Mouse (Mus musculus): Measurements from ENCODE around the gene Pygo2. TPM values are rescaled to one million over a fixed set of nuclear protein-coding genes. Genes with fewer than 3 reads are reported as not detected.

The Pygo2 gene
- polyA plus RNA-seq, 1 experiment, result 4.6 TPM

Other genes starting within 250 kb of the Pygo2 start
- 1.3 and 2.0 TPM in 2 replicates for gene Fam189b, start 247.1 kb upstream of the Pygo2 start, polyA plus RNA-seq (2012; ENCODE audit: insufficient read depth, insufficient read length, missing spikeins)
- 18.2 and 25.1 TPM in 2 replicates for gene Gba, start 227.3 kb upstream of the Pygo2 start, polyA plus RNA-seq (2012; ENCODE audit: insufficient read depth, insufficient read length, missing spikeins)
- 5.6 and 8.9 TPM in 2 replicates for gene Thbs3, start 215.0 kb upstream of the Pygo2 start, polyA plus RNA-seq (2012; ENCODE audit: insufficient read depth, insufficient read length, missing spikeins)
- gene Mtx1, start 203.1 kb upstream of the Pygo2 start, polyA plus RNA-seq (2012; ENCODE audit: insufficient read depth, insufficient read length, missing spikeins), result 108 and 115 TPM in 2 replicates
- 0.75 and 0.83 TPM in 2 replicates for gene Muc1, start 201.2 kb upstream of the Pygo2 start, polyA plus RNA-seq (2012; ENCODE audit: insufficient read depth, insufficient read length, missing spikeins)
- gene Krtcap2, start 184.2 kb upstream of the Pygo2 start, polyA plus RNA-seq (2012; ENCODE audit: insufficient read depth, insufficient read length, missing spikeins), result 57.6 and 64.8 TPM in 2 replicates
- gene Trim46, start 183.9 kb upstream of the Pygo2 start, polyA plus RNA-seq (2012; ENCODE audit: insufficient read depth, insufficient read length, missing spikeins), result not detected in 2 replicates
- 125 and 130 TPM in 2 replicates for gene Dpm3, start 170.9 kb upstream of the Pygo2 start, polyA plus RNA-seq (2012; ENCODE audit: insufficient read depth, insufficient read length, missing spikeins)
- gene Slc50a1, start 159.6 kb upstream of the Pygo2 start, polyA plus RNA-seq (2012; ENCODE audit: insufficient read depth, insufficient read length, missing spikeins), result 28.3 and 33.1 TPM in 2 replicates
- 5.6 and 6.3 TPM in 2 replicates for gene Efna1, start 149.1 kb upstream of the Pygo2 start, polyA plus RNA-seq (2012; ENCODE audit: insufficient read depth, insufficient read length, missing spikeins)
- gene Efna3, start 107.2 kb upstream of the Pygo2 start, polyA plus RNA-seq (2012; ENCODE audit: insufficient read depth, insufficient read length, missing spikeins), result 0.44 TPM in 1 of 2 replicates, not detected in the other
- 1.3 TPM in 1 of 2 replicates, not detected in the other for gene Efna4, start 92.2 kb upstream of the Pygo2 start, polyA plus RNA-seq (2012; ENCODE audit: insufficient read depth, insufficient read length, missing spikeins)
- gene Adam15, start 80.2 kb upstream of the Pygo2 start, polyA plus RNA-seq (2012; ENCODE audit: insufficient read depth, insufficient read length, missing spikeins), result 28.5 and 31.3 TPM in 2 replicates
- gene Dcst2, start 68.2 kb upstream of the Pygo2 start, polyA plus RNA-seq (2012; ENCODE audit: insufficient read depth, insufficient read length, missing spikeins), result 1.2 and 1.6 TPM in 2 replicates
- gene Dcst1, start 65.0 kb upstream of the Pygo2 start, polyA plus RNA-seq (2012; ENCODE audit: insufficient read depth, insufficient read length, missing spikeins), result 0.75 TPM in 1 of 2 replicates, not detected in the other
- gene Zbtb7b, start 35.4 kb upstream of the Pygo2 start, polyA plus RNA-seq (2012; ENCODE audit: insufficient read depth, insufficient read length, missing spikeins), result 93.2 and 121 TPM in 2 replicates
- gene Lenep, start 27.4 kb upstream of the Pygo2 start, polyA plus RNA-seq (2012; ENCODE audit: insufficient read depth, insufficient read length, missing spikeins), result 1.3 TPM in 1 of 2 replicates, not detected in the other
- gene Flad1, start 18.3 kb upstream of the Pygo2 start, polyA plus RNA-seq (2012; ENCODE audit: insufficient read depth, insufficient read length, missing spikeins), result 33.4 and 60.7 TPM in 2 replicates
- 5.9 and 10.9 TPM in 2 replicates for gene Cks1b, start 11.8 kb upstream of the Pygo2 start, polyA plus RNA-seq (2012; ENCODE audit: insufficient read depth, insufficient read length, missing spikeins)
- gene Shc1, start 11.8 kb upstream of the Pygo2 start, polyA plus RNA-seq (2012; ENCODE audit: insufficient read depth, insufficient read length, missing spikeins), result 36.0 and 37.2 TPM in 2 replicates
- 18.9 and 25.8 TPM in 2 replicates for gene Pbxip1, start 6.5 kb downstream of the Pygo2 start, polyA plus RNA-seq (2012; ENCODE audit: insufficient read depth, insufficient read length, missing spikeins)
- 191 and 194 TPM in 2 replicates for gene Pmvk, start 24.3 kb downstream of the Pygo2 start, polyA plus RNA-seq (2012; ENCODE audit: insufficient read depth, insufficient read length, missing spikeins)
- 0.28 and 0.29 TPM in 2 replicates for gene Kcnn3, start 90.0 kb downstream of the Pygo2 start, polyA plus RNA-seq (2012; ENCODE audit: insufficient read depth, insufficient read length, missing spikeins)

Data from brown adipose tissue, adult 24 weeks (tissue).